Mouse (Mus musculus) CH12.LX (cell line): Measurements from ENCODE around the gene Crls1. TPM values are rescaled to one million over a fixed set of nuclear protein-coding genes. Genes with fewer than 3 reads are reported as not detected.

Experiments used
- DNase-seq: peaks from one replicate; pipeline ENCODE4 v3.0.0-alpha.2; 2013; ENCODE audit errors: extremely low read depth
- H3K27ac ChIP-seq: 2 replicates; pipeline ENCODE4 v1.5.1; 2012; ENCODE audit warnings: low read depth, mild to moderate bottlenecking, control low read depth, moderate library complexity; ENCODE audit not compliant: insufficient read depth
- H3K27me3 ChIP-seq: replicated peaks from 2 replicates; pipeline ENCODE3; 2012; ENCODE audit warnings: inconsistent platforms
- H3K36me3 ChIP-seq, 2 experiments: replicated peaks in 1 of 2; 2 replicates each; pipeline versions ENCODE3 to v1.6.1; 2012; ENCODE audit warnings: inconsistent platforms in 1 of 2, low read length in 1 of 2, mild to moderate bottlenecking in 1 of 2, mixed read lengths in 1 of 2, moderate library complexity in 1 of 2; ENCODE audit not compliant: control insufficient read depth in 1 of 2, insufficient read depth in 1 of 2
- H3K4me1 ChIP-seq, 2 experiments: 2 replicates each; pipeline ENCODE4 v1.6.1; 2012; ENCODE audit warnings: inconsistent platforms in 1 of 2, moderate library complexity in 1 of 2; ENCODE audit not compliant: insufficient read depth in 2 of 2, control insufficient read depth in 1 of 2
- H3K4me2 ChIP-seq: 2 replicates; pipeline ENCODE4 v1.6.1; 2012; ENCODE audit warnings: low read depth, mild to moderate bottlenecking, control low read depth; ENCODE audit not compliant: poor library complexity, insufficient read depth, severe bottlenecking
- H3K4me3 ChIP-seq, 3 experiments: fragments of 150-350 bp in 1 of 3; sonication (generic) in 1 of 3; replicated peaks in 1 of 3; 2 replicates each; pipeline versions ENCODE3 to v1.5.1; 2011 to 2012; ENCODE audit warnings: low read depth in 2 of 3, low read length in 2 of 3, mild to moderate bottlenecking in 2 of 3, moderate library complexity in 2 of 3, control low read depth in 1 of 3, improper control_type of control experiment in 1 of 3, inconsistent platforms in 1 of 3, mixed read lengths in 1 of 3; ENCODE audit not compliant: poor library complexity in 1 of 3
- H3K79me2 ChIP-seq: replicated peaks from 2 replicates; pipeline ENCODE4 v1.6.1; 2012; ENCODE audit warnings: mild to moderate bottlenecking, moderate library complexity; ENCODE audit not compliant: control insufficient read depth, poor library complexity, insufficient read depth, severe bottlenecking; ENCODE audit errors: extremely low read depth
- H3K9ac ChIP-seq: 2 replicates; pipeline ENCODE4 v1.6.1; 2012; ENCODE audit warnings: low read depth, mild to moderate bottlenecking, control low read depth, moderate library complexity; ENCODE audit not compliant: insufficient read depth
- H3K9me3 ChIP-seq: replicated peaks from 2 replicates; pipeline ENCODE3; 2012; ENCODE audit warnings: low read length, inconsistent platforms, mixed read lengths
- BHLHE40 ChIP-seq: IDR thresholded peaks from 2 replicates; pipeline ENCODE4 v1.6.1; 2011; ENCODE audit warnings: mild to moderate bottlenecking, low read depth, low read length, improper control_type of control experiment
- CHD1 ChIP-seq: IDR thresholded peaks from 2 replicates; pipeline ENCODE4 v1.6.1; 2012; ENCODE audit warnings: low read depth, low read length, improper control_type of control experiment, inconsistent platforms
- CHD2 ChIP-seq: IDR thresholded peaks from 2 replicates; pipeline ENCODE4 v1.6.1; 2011; ENCODE audit warnings: low read length, improper control_type of control experiment
- E2F4 ChIP-seq: IDR thresholded peaks from 2 replicates; pipeline ENCODE4 v1.6.1; 2011; ENCODE audit warnings: low read depth, low read length, improper control_type of control experiment; ENCODE audit not compliant: insufficient replicate concordance
- ELF1 ChIP-seq: IDR thresholded peaks from 2 replicates; pipeline ENCODE4 v1.6.1; 2014; ENCODE audit warnings: low read depth, mild to moderate bottlenecking, inconsistent platforms, low read length, improper control_type of control experiment
- EP300 ChIP-seq: IDR thresholded peaks from 2 replicates; pipeline ENCODE4 v1.6.1; 2011; ENCODE audit warnings: low read length, improper control_type of control experiment
- GABPA ChIP-seq: IDR thresholded peaks from 2 replicates; pipeline ENCODE4 v1.6.1; 2012; ENCODE audit warnings: low read depth, low read length, improper control_type of control experiment, inconsistent platforms; ENCODE audit not compliant: insufficient replicate concordance
- HCFC1 ChIP-seq: IDR thresholded peaks from 2 replicates; pipeline ENCODE4 v1.6.1; 2012; ENCODE audit warnings: low read depth, mild to moderate bottlenecking, inconsistent platforms, low read length, improper control_type of control experiment
- IRF4 ChIP-seq: IDR thresholded peaks from 2 replicates; pipeline ENCODE4 v1.6.1; 2014; ENCODE audit warnings: low read depth, mild to moderate bottlenecking, inconsistent platforms, low read length, improper control_type of control experiment
- JUN ChIP-seq: IDR thresholded peaks from 2 replicates; pipeline ENCODE4 v1.6.1; 2011; ENCODE audit warnings: low read depth, mild to moderate bottlenecking, low read length, improper control_type of control experiment, moderate library complexity; ENCODE audit not compliant: insufficient read depth
- KAT2A ChIP-seq: IDR thresholded peaks from 2 replicates; pipeline ENCODE4 v1.6.1; 2012; ENCODE audit warnings: low read length, improper control_type of control experiment, inconsistent platforms; ENCODE audit not compliant: insufficient replicate concordance
- MAFK ChIP-seq: IDR thresholded peaks from 2 replicates; pipeline ENCODE4 v1.6.1; 2011; ENCODE audit warnings: low read length, improper control_type of control experiment; ENCODE audit not compliant: insufficient replicate concordance
- MAX ChIP-seq: IDR thresholded peaks from 2 replicates; pipeline ENCODE4 v1.6.1; 2011; ENCODE audit warnings: low read length, improper control_type of control experiment
- MAZ ChIP-seq: IDR thresholded peaks from 2 replicates; pipeline ENCODE4 v1.6.1; 2012; ENCODE audit warnings: low read depth, mild to moderate bottlenecking, inconsistent platforms, low read length, improper control_type of control experiment, moderate library complexity
- MEF2A ChIP-seq: IDR thresholded peaks from 2 replicates; pipeline ENCODE4 v1.6.1; 2014; ENCODE audit warnings: low read depth, mild to moderate bottlenecking, inconsistent platforms, low read length, improper control_type of control experiment, borderline replicate concordance
- MYC ChIP-seq: IDR thresholded peaks from 2 replicates; pipeline ENCODE4 v1.6.1; 2011; ENCODE audit warnings: low read depth, mild to moderate bottlenecking, improper control_type of control experiment, low read length
- NELFE ChIP-seq: IDR thresholded peaks from 2 replicates; pipeline ENCODE4 v1.6.1; 2011; ENCODE audit warnings: low read depth, low read length, improper control_type of control experiment
- POLR2A ChIP-seq: IDR thresholded peaks from 2 replicates; pipeline ENCODE4 v1.6.1; 2011; ENCODE audit warnings: low read depth, mild to moderate bottlenecking, improper control_type of control experiment, low read length
- POLR2AphosphoS2 ChIP-seq: IDR thresholded peaks from 2 replicates; pipeline ENCODE4 v1.6.1; 2011; ENCODE audit warnings: low read depth, low read length, improper control_type of control experiment
- RAD21 ChIP-seq: IDR thresholded peaks from 2 replicates; pipeline ENCODE4 v1.6.1; 2011; ENCODE audit warnings: low read depth, mild to moderate bottlenecking, low read length, improper control_type of control experiment, moderate library complexity
- RCOR1 ChIP-seq: conservative IDR thresholded peaks from 2 replicates; pipeline ENCODE4 v1.6.1; 2012; ENCODE audit warnings: low read depth, mild to moderate bottlenecking, inconsistent platforms, low read length, improper control_type of control experiment
- USF1 ChIP-seq: IDR thresholded peaks from 2 replicates; pipeline ENCODE4 v1.6.1; 2014; ENCODE audit warnings: low read depth, mild to moderate bottlenecking, inconsistent platforms, low read length, improper control_type of control experiment
- ZC3H11A ChIP-seq: IDR thresholded peaks from 2 replicates; pipeline ENCODE4 v1.6.1; 2012; ENCODE audit warnings: low read depth, mild to moderate bottlenecking, inconsistent platforms, low read length, improper control_type of control experiment
- ZMIZ1 ChIP-seq: IDR thresholded peaks from 2 replicates; pipeline ENCODE4 v1.6.1; 2012; ENCODE audit warnings: low read depth, mild to moderate bottlenecking, inconsistent platforms, low read length, improper control_type of control experiment
- dilution Hi-C: fragments of 300-500 bp; cut with MboI; formaldehyde crosslinking; loops from 2 replicates; pipeline ENCODE4 v1.14.3; 2020; ENCODE audit warnings: low sequenced_read_pairs; ENCODE audit not compliant: extremely low pct_unique_long_range_greater_than_20kb, extremely low pct_ligation_motif_present
- in situ Hi-C: fragments of 300-500 bp; cut with MboI; formaldehyde crosslinking; loops from 3 replicates; pipeline ENCODE4 v1.14.3; 2019; ENCODE audit warnings: low sequenced_read_pairs, low pct_ligation_motif_present, low pct_unique_long_range_greater_than_20kb, mixed read lengths
- polyA plus RNA-seq: library from polyadenylated mRNA; unstranded; fragments of >175 nt; gene quantifications from 2 replicates; pipeline ENCODE4 v1.2.1, GENCODE M21; 2012; ENCODE audit warnings: low read depth; ENCODE audit not compliant: insufficient read length
- total RNA-seq, 2 experiments: library from RNA; depleted of rRNA; stranded (reverse); fragments of 300-350 nt in 1 of 2; fragments of >200 nt in 1 of 2; gene quantifications; 2 replicates each; pipeline ENCODE4 v1.2.3; 2012 to 2014

Crls1 gene
- total and polyA plus RNA-seq, 3 experiments, result 31.8 to 105 (median 44.9) TPM

DNA sequence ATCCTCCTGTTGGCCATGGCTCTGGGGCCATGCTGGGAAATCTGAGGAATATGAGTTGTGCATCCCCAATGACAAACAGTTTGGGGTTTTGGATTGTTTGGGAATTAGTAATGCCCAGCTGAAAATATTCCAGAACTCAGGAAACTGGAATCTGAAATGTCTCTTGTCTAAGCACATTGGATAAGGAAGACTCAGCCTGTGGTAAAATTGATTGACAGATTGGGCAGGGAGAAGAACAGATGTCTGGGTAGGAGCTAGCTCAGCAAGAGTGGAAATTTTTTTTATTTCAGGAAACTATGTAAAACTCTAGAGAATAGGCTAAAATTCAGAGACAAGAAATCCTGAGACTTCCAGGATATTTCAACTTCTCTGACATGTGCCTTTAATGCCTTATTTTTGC lies 14.0 kb downstream of the Crls1 start:
- in situ Hi-C loops, result no loop called here

DNA sequence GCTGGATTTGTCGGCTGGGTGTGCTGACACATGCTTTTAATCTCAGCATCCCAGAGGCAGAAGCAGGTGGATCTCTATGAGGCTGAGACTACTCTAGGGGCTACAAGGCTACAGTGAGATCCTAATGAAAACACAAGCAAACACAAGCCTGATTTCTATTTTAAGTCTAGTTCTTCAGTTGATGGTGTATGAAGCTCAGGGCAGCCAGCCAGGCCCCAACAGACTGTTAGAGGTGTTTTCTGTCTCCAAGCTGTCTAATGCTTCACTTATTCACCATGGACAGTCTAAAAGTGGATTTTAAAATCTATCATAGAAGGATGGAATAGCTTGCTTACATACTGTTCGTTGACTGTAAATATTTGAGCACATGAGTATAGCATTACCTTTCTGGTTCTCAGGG lies 15.0 kb downstream of the Crls1 start:
- in situ Hi-C loops, result no loop called here
- no peaks in the 10 kb centered on the region for H3K4me1 ChIP-seq
- H3K4me3 ChIP-seq, result no peak overlapping the region
- no peaks in the 10 kb centered on the region for H3K27me3 ChIP-seq
- no peak for DNase-seq
- H3K9me3 ChIP-seq, result no peaks in the 10 kb centered on the region
- H3K9ac ChIP-seq, result no peak overlapping the region
- TF ChIP-seq KAT2A, result no peak
- TF ChIP-seq CHD1, result no peak
- no peak for TF ChIP-seq MYC
- TF ChIP-seq GABPA, result no peak
- TF ChIP-seq RAD21, result no peak
- TF ChIP-seq JUN, result no peak
- no peak for TF ChIP-seq ZC3H11A
- TF ChIP-seq NELFE, result no peak
- TF ChIP-seq MEF2A, result no peak
- no peak for TF ChIP-seq BHLHE40
- TF ChIP-seq USF1, result no peak
- no peak for TF ChIP-seq MAFK
- no peak for TF ChIP-seq IRF4
- no peak for TF ChIP-seq MAX
- TF ChIP-seq CHD2, result no peak
- no peak for TF ChIP-seq POLR2A
- TF ChIP-seq ELF1, result no peak
- TF ChIP-seq EP300, result no peak
- H3K36me3 ChIP-seq, result peaks cover 25 to 73% of the 10 kb centered on the region in 2 experiments
- peaks cover 5% of the 10 kb centered on the region for H3K79me2 ChIP-seq
- H3K27ac ChIP-seq, result no peak overlapping the region
- no peak overlapping the region for H3K4me2 ChIP-seq
- dilution Hi-C loops, result no loop called here

More for the DNA sequence above, 14.0 kb downstream of the Crls1 start:
- dilution Hi-C loops, result no loop called here
- H3K4me2 ChIP-seq, result no peak overlapping the region
- TF ChIP-seq JUN (no peak), POLR2A (no peak), MEF2A (no peak), NELFE (no peak), HCFC1 (no peak), MAZ (no peak), E2F4 (no peak), POLR2AphosphoS2 (no peak), ZMIZ1 (no peak), MAFK (no peak), MYC (no peak), ELF1 (no peak), RCOR1 (no peak)
- H3K36me3 ChIP-seq, result peaks cover 21 to 73% of the 10 kb centered on the region in 2 experiments
- H3K27ac ChIP-seq, result no peak overlapping the region
- no peak overlapping the region for H3K4me3 ChIP-seq
- peaks cover 7% of the 10 kb centered on the region for H3K79me2 ChIP-seq
- DNase-seq, result no peak
- no peaks in the 10 kb centered on the region for H3K9me3 ChIP-seq
- H3K27me3 ChIP-seq, result no peaks in the 10 kb centered on the region
- H3K9ac ChIP-seq, result no peak overlapping the region
- no peaks in the 10 kb centered on the region for H3K4me1 ChIP-seq
